ENCODE assay signal across 8 mouse cellular contexts in the genomic region with DNA sequence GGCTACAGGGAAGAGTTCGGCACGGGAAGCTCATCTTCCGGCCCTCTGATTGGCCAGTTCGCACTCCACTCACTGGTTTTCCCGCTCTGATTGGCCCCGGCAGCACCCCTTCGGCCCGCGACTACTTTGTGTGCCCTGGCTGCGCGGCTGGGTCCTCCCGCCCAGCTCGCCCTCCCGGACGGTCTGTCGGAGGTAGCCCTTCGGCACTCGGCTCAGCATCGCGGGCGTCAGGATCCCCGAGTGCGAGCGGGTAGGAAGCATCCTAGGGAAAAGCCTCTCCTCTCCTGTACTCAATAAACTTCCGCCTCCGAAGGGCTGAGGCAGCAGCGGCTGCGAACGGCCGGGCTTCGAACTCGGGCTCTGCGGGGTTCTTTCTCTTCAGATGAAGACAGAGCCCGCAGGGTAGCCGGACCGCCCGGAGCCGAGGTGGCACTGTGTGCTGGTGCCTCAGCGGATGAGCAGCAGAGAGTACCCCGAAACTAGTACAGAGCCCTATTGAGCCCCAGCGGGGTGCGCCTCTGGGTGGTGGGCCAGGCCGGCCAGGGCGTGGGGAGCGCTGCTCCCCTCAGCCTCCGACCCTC. TPM values are rescaled to one million over a fixed set of nuclear protein-coding genes. Genes with fewer than 3 reads are reported as not detected.
DNase-seq lines count a peak whose midpoint lies in the region; ATAC-seq and TF ChIP-seq lines count a peak whose summit lies in the region.

Gene Fut8, plus strand, starts transcription at position 176 of the 581 bp plus-strand sequence.

- peak within 1 kb of the TSS; percentile 97 for H3K4me3 ChIP-seq in bone marrow, adult 2 months (replicated peaks; ENCODE audit: control insufficient read depth, low read depth, low read length)
- peak within 1 kb of the TSS; percentile 89 for H3K4me3 ChIP-seq in embryonic facial prominence, embryonic 15.5 days (replicated peaks)
- peak within 1 kb of the TSS; percentile 83 for H3K4me3 ChIP-seq in heart, embryonic 10.5 days
- H3K4me3 ChIP-seq in kidney, embryonic 15.5 days (replicated peaks) = peak within 1 kb of the TSS; percentile 89

- no peaks in the 10 kb centered on the region; the same call in 1 of the 2 replicates for H3K4me1 ChIP-seq in bone marrow, adult 2 months (ENCODE audit: control insufficient read depth, insufficient read depth, low read length)
- H3K4me1 ChIP-seq in embryonic facial prominence, embryonic 15.5 days = peaks cover 10% of the 10 kb centered on the region
- H3K4me1 ChIP-seq in heart, embryonic 10.5 days = no peaks in the 10 kb centered on the region
- peaks cover 14% of the 10 kb centered on the region for H3K4me1 ChIP-seq in kidney, embryonic 15.5 days

- peak; percentile 84 for ATAC-seq in embryonic facial prominence, embryonic 15.5 days (ENCODE audit: insufficient number of reproducible peaks, low FRiP score, low TSS enrichment, low read depth)
- peak; percentile 88 for ATAC-seq in kidney, embryonic 15.5 days (replicated peaks; ENCODE audit: low FRiP score)
- ATAC-seq in monocyte, adult 5-6 weeks (replicated peaks; ENCODE audit: insufficient number of reproducible peaks, low FRiP score, low TSS enrichment, poor library complexity, severe bottlenecking) = peak; percentile 90

- H3K27ac ChIP-seq in bone marrow, adult 2 months (ENCODE audit: control insufficient read depth, insufficient read depth, low read depth, low read length, poor library complexity) = peak within 1 kb of the TSS; percentile 96
- peak within 1 kb of the TSS; percentile 94 for H3K27ac ChIP-seq in embryonic facial prominence, embryonic 15.5 days (replicated peaks)
- H3K27ac ChIP-seq in heart, embryonic 10.5 days = peak within 1 kb of the TSS; percentile 95
- peak within 1 kb of the TSS; percentile 93 for H3K27ac ChIP-seq in kidney, embryonic 15.5 days

- peak within 1 kb of the TSS; percentile 93 for H3K4me2 ChIP-seq in embryonic facial prominence, embryonic 15.5 days (replicated peaks)
- peak within 1 kb of the TSS; percentile 98 for H3K4me2 ChIP-seq in kidney, embryonic 15.5 days

- H3K27me3 ChIP-seq in embryonic facial prominence, embryonic 15.5 days = no peaks in the 10 kb centered on the region
- H3K27me3 ChIP-seq in heart, embryonic 10.5 days (ENCODE audit: insufficient read depth, poor library complexity, severe bottlenecking) = no peaks in the 10 kb centered on the region
- peaks cover 3% of the 10 kb centered on the region; the same call in 1 of the 2 replicates for H3K27me3 ChIP-seq in kidney, embryonic 15.5 days

- peak; percentile 86; the same call in 1 of the 2 replicates for TF ChIP-seq POLR2A in bone marrow, adult 2 months (IDR thresholded peaks at IDR 0.05; ENCODE audit: borderline replicate concordance, control insufficient read depth, low read depth, low read length)

- H3K9me3 ChIP-seq in embryonic facial prominence, embryonic 15.5 days (replicated peaks) = no peaks in the 10 kb centered on the region
- H3K9me3 ChIP-seq in heart, embryonic 10.5 days = no peaks in the 10 kb centered on the region
- H3K9me3 ChIP-seq in kidney, embryonic 15.5 days (replicated peaks) = no peaks in the 10 kb centered on the region

- no peaks in the 10 kb centered on the region for H3K36me3 ChIP-seq in embryonic facial prominence, embryonic 15.5 days
- no peaks in the 10 kb centered on the region for H3K36me3 ChIP-seq in heart, embryonic 10.5 days
- no peaks in the 10 kb centered on the region for H3K36me3 ChIP-seq in kidney, embryonic 15.5 days

- TF ChIP-seq CTCF in bone marrow, adult 2 months (IDR thresholded peaks at IDR 0.05; ENCODE audit: control insufficient read depth, insufficient read depth, low read length) = peak; percentile 0; the same call in 1 of the 2 replicates

- DNase-seq in 416B (ENCODE audit: low read depth) = peak; percentile 92
- DNase-seq in heart, embryonic 10.5 days (ENCODE audit: low spot score) = peak; percentile 95
- DNase-seq in liver = peak; percentile 90
- DNase-seq in spleen, postnatal 4 days (ENCODE audit: low spot score in 2 of 2) = peak; percentile 87 to 92

- WGBS in bone marrow, adult 2 months = under 1% methylated on average over 46 of the region's 46 CpGs
- 0% methylated on average over 46 of the region's 46 CpGs for WGBS in embryonic facial prominence, embryonic 15.5 days
- under 1% methylated on average over 46 of the region's 46 CpGs for WGBS in heart, embryonic 10.5 days
- WGBS in kidney, embryonic 15.5 days = under 1% methylated on average over 46 of the region's 46 CpGs

- H3K9ac ChIP-seq in embryonic facial prominence, embryonic 15.5 days = peak within 1 kb of the TSS; percentile 76
- H3K9ac ChIP-seq in kidney, embryonic 15.5 days = peak within 1 kb of the TSS; percentile 86

RNA-seq across cellular contexts. Expression of gene Fut8, which starts in this region (rescaled TPM):
- polyA plus RNA-seq in bone marrow, adult 2 months (2011; ENCODE audit: insufficient read depth, insufficient read length, low replicate concordance, missing spikeins) = 9.5 and 13.8 TPM in 2 replicates
- 23.4 and 23.8 TPM in 2 replicates for polyA plus RNA-seq in embryonic facial prominence, embryonic 15.5 days (2015; fragmentation: Nextera tagmentation; extraction: Ambion mirVana)
- 18.0 and 21.6 TPM in 2 replicates for polyA plus RNA-seq in heart, embryonic 10.5 days (2016; fragmentation: Nextera tagmentation; extraction: Ambion mirVana)
- 23.9 and 25.1 TPM in 2 replicates for polyA plus RNA-seq in kidney, embryonic 15.5 days (2015; fragmentation: Nextera tagmentation; extraction: Ambion mirVana)
- total RNA-seq in monocyte, adult 5-6 weeks (2017) = 41.2 to 45.0 TPM (median 43.4 TPM) in 3 replicates

Comparison
In these comparisons a context has a peak if more than half of its experiments do, and no peak if none do; other contexts are left out.
1. Peak in every context shown above with its lines: DNase-seq, ATAC-seq, H3K4me3 ChIP-seq and H3K27ac ChIP-seq.